Mouse (Mus musculus): Measurements from ENCODE around the gene Gm20807. TPM values are rescaled to one million over a fixed set of nuclear protein-coding genes. Genes with fewer than 3 reads are reported as not detected.

Gm20807 gene
- not detected for polyA plus RNA-seq (2017; shearing (Covaris generic))

GRCm38 (mm10) chrY:13042591-13042990 is at the start of gene Gm20807:
Gm20807 (plus strand) TSS chrY:13042891.

Other genes with a start within 250 kb of the Gm20807 start
- gene Gm21891, start 90.6 kb downstream of the Gm20807 start, polyA plus RNA-seq (2017; shearing (Covaris generic)) = not detected
- not detected for gene Gm21425, start 119.1 kb downstream of the Gm20807 start, polyA plus RNA-seq (2017; shearing (Covaris generic))
- not detected for gene Gm21828, start 181.0 kb downstream of the Gm20807 start, polyA plus RNA-seq (2017; shearing (Covaris generic))
- gene Gm21440, start 209.5 kb downstream of the Gm20807 start, polyA plus RNA-seq (2017; shearing (Covaris generic)) = not detected
- not detected for gene Gm21454, start 209.6 kb downstream of the Gm20807 start, polyA plus RNA-seq (2017; shearing (Covaris generic))

All from activated CD4-positive, CD25-positive, alpha-beta regulatory T cell, adult 9 weeks (primary cell).